Mouse (Mus musculus): ENCODE measurements around the gene Ylpm1. TPM values are rescaled to one million over a fixed set of nuclear protein-coding genes. Genes with fewer than 3 reads are reported as not detected.

Ylpm1 gene
- 10 to 100 TPM; 26.3 to 34.8 TPM for polyA plus RNA-seq (2017; shearing (Covaris generic))

GRCm38 (mm10) chr12:84996083-84996496 is at the start of gene Ylpm1:
Gene Ylpm1, plus strand, starts transcription at chr12:84996321.

GRCm38 (mm10) chr12:84970428-84971096 is 25.6 kb upstream of the Ylpm1 start, which contains the start of the genes Fcf1 and Arel1:
Gene Fcf1, plus strand, starts transcription at chr12:84970897.
Gene Arel1, minus strand, starts transcription at chr12:84970900.

GRCm38 (mm10) chr12:85110698-85111592 is 114.8 kb downstream of the Ylpm1 start, which contains the start of the genes Prox2 and Dlst:
Gene Prox2, minus strand, starts transcription at chr12:85110759.
Gene Dlst, plus strand, starts transcription at chr12:85110833.

Other genes starting within 250 kb of the Ylpm1 start
- gene Npc2, start 223.2 kb upstream of the Ylpm1 start, polyA plus RNA-seq (2017; shearing (Covaris generic)): 100 to 1,000 TPM in 1 of 2 experiments, 10 to 100 TPM in 1; 91.1 to 104 TPM
- gene Isca2, start 223.1 kb upstream of the Ylpm1 start, polyA plus RNA-seq (2017; shearing (Covaris generic)): 100 to 1,000 TPM in 1 of 2 experiments, 10 to 100 TPM in 1; 97.4 to 126 TPM
- under 1 TPM in 1 of 2 experiments, not detected in 1; 0.20 TPM for gene Ltbp2, start 119.8 kb upstream of the Ylpm1 start, polyA plus RNA-seq (2017; shearing (Covaris generic))
- 100 to 1,000 TPM; 117 to 119 TPM for gene Fcf1, start 25.4 kb upstream of the Ylpm1 start, polyA plus RNA-seq (2017; shearing (Covaris generic))
- 10 to 100 TPM; 39.3 to 42.5 TPM for gene Arel1, start 25.4 kb upstream of the Ylpm1 start, polyA plus RNA-seq (2017; shearing (Covaris generic))
- gene Prox2, start 114.4 kb downstream of the Ylpm1 start, polyA plus RNA-seq (2017; shearing (Covaris generic)): 1 to 10 TPM; 4.9 to 6.6 TPM
- gene Dlst, start 114.5 kb downstream of the Ylpm1 start, polyA plus RNA-seq (2017; shearing (Covaris generic)): 100 to 1,000 TPM in 1 of 2 experiments, 10 to 100 TPM in 1; 96.3 to 110 TPM
- gene Rps6kl1, start 154.9 kb downstream of the Ylpm1 start, polyA plus RNA-seq (2017; shearing (Covaris generic)): 1 to 10 TPM in 1 of 2 experiments, under 1 TPM in 1; 0.53 to 1.4 TPM
- under 1 TPM in 1 of 2 experiments, not detected in 1; 0.59 TPM for gene Pgf, start 181.5 kb downstream of the Ylpm1 start, polyA plus RNA-seq (2017; shearing (Covaris generic))
- gene Eif2b2, start 223.2 kb downstream of the Ylpm1 start, polyA plus RNA-seq (2017; shearing (Covaris generic)): 100 to 1,000 TPM; 102 to 115 TPM